Mouse (Mus musculus) splenic B cell, adult 2 months (primary cell): ENCODE measurements around the gene Ucp1.
A peak's percentile ranks its signal among the peaks of the same experiment; 100 is the strongest.
"Not testable (repeated sequence)": the region's sequence is repeated elsewhere in the genome, so short reads cannot be mapped to it uniquely, and the experiment has no call there.

Source experiments
- DNase-seq: peaks from one replicate; pipeline ENCODE4 v3.0.0-alpha.2; 2011; ENCODE audit warnings: low read depth, low spot score
- H3K27me3 ChIP-seq: 2 replicates; pipeline ENCODE4 v1.6.1; 2012; ENCODE audit warnings: mild to moderate bottlenecking, low read length, moderate library complexity, mixed read lengths; ENCODE audit not compliant: control insufficient read depth, poor library complexity, insufficient read depth, severe bottlenecking
- H3K36me3 ChIP-seq: 2 replicates; pipeline ENCODE4 v1.6.1; 2012; ENCODE audit warnings: mild to moderate bottlenecking, low read length, moderate library complexity, mixed read lengths; ENCODE audit not compliant: control insufficient read depth, poor library complexity, insufficient read depth, severe bottlenecking

The Ucp1 gene

DNA sequence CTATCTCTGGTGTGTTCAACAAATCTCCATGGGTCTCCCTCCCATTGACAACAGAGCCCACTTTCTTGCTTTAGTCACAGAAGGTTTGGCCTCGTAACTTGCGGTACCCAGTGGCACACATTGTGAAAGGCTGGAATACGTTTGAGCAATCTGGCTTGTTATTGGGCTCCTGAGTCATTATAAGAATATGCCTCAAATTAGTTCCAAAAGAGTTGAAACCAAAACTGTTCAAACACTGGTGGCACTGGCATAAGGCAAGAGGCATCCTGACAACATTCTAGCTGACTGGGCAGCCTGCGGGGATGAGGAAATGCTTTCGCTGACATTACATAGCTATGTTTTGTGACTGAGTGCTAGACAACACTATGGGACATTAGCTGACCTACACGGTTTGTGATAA is 19.7 kb downstream of the Ucp1 start:
- no peaks in the 10 kb centered on the region for H3K27me3 ChIP-seq
- no peak for DNase-seq
- 0 out of 2 replicates have a peak, but pooled peaks cover 2% of the 10 kb centered on the region for H3K36me3 ChIP-seq

- peaks cover 10% of the 10 kb centered on the region for H3K36me3 ChIP-seq
- DNase-seq, H3K27me3 ChIP-seq: not testable (repeated sequence)
Measured at GRCm38 (mm10) chr8:83315084-83315483, 24.9 kb downstream of the Ucp1 start.

DNA sequence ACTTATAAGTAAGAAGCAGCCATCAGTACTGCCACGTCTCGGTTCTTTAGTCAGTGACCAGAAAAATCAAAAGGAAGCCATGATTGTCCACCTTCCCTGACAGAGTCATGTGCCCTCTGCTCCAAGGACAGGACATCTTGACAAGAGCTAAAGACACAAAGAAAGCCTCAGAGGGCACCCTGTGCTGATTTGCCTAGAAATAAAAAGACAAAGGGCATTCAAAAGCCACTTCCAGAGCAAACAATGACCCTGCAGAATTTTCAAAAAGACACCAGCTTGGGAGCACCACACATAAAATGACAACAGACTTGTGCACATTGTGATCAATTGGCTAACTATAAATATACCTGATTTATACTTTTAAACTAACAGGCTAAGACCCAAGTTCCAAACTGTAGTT is 25.5 kb downstream of the Ucp1 start:
- Histone ChIP-seq H3K27me3 (no peaks in the 10 kb centered on the region), H3K36me3 (peaks cover 10% of the 10 kb centered on the region)
- DNase-seq, result no peak

- Histone ChIP-seq H3K36me3 (peaks cover 7% of the 10 kb centered on the region), H3K27me3 (no peaks in the 10 kb centered on the region)
- no peak for DNase-seq
Measured at GRCm38 (mm10) chr8:83320543-83320942, 30.4 kb downstream of the Ucp1 start.

- Histone ChIP-seq H3K27me3 (no peaks in the 10 kb centered on the region), H3K36me3 (peaks cover 3% of the 10 kb centered on the region)
- DNase-seq, result no peak
Measured at GRCm38 (mm10) chr8:83322374-83322773, 32.2 kb downstream of the Ucp1 start.

- DNase-seq, result no peak
- Histone ChIP-seq H3K36me3 (peaks cover 5% of the 10 kb centered on the region), H3K27me3 (no peaks in the 10 kb centered on the region)
Measured at GRCm38 (mm10) chr8:83323056-83323455, 32.9 kb downstream of the Ucp1 start.

DNA sequence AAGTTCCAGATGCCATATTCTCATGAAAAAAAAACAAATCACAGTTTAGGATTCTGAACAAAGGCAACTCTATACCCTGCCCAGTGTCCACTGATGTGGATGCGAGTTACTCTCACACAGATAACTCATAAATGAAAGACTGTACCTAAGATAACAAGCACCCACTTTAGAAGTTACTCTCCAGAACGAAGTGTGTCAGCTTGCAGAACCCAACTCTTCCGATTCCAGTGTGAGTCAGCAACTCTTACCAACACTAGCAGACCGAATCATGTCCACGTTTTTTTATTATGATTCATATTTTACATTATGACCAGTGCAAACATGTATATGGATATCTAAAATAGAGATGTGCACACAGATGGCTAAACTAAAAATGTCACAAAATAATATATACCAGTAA is 37.7 kb downstream of the Ucp1 start:
- DNase-seq, result no peak
- Histone ChIP-seq H3K36me3 (peaks cover 4% of the 10 kb centered on the region; the same call in 1 of the 2 replicates), H3K27me3 (0 out of 2 replicates have a peak, but pooled peaks cover 1% of the 10 kb centered on the region)

- DNase-seq, result peak; percentile 24
- H3K36me3 ChIP-seq, result peaks cover 2% of the 10 kb centered on the region; the same call in 1 of the 2 replicates
- 0 out of 2 replicates have a peak, but pooled peaks cover 2% of the 10 kb centered on the region for H3K27me3 ChIP-seq
Measured at GRCm38 (mm10) chr8:83331567-83331898, 41.4 kb downstream of the Ucp1 start.

GRCm38 (mm10) chr8:83331899-83332697 is 41.9 kb downstream of the Ucp1 start, which contains the start of gene Elmod2:
TSS of gene Elmod2 (minus strand) at chr8:83332486.
- Histone ChIP-seq H3K36me3 (peaks cover 2% of the 10 kb centered on the region; the same call in 1 of the 2 replicates), H3K27me3 (0 out of 2 replicates have a peak, but pooled peaks cover 2% of the 10 kb centered on the region)
- peak; percentile 95 for DNase-seq

GRCm38 (mm10) chr8:83332864-83333263 is 42.7 kb downstream of the Ucp1 start:
- Histone ChIP-seq H3K27me3 (0 out of 2 replicates have a peak, but pooled peaks cover 2% of the 10 kb centered on the region), H3K36me3 (no peaks in the 10 kb centered on the region; the same call in 1 of the 2 replicates)

GRCm38 (mm10) chr8:83342076-83342475 is 51.9 kb downstream of the Ucp1 start:
- H3K27me3 ChIP-seq, result no peaks in the 10 kb centered on the region
- DNase-seq, result no peak

More at GRCm38 (mm10) chr8:83332864-83333263, 42.7 kb downstream of the Ucp1 start:
- DNase-seq, result no peak

GRCm38 (mm10) chr8:83342693-83343092 is 52.5 kb downstream of the Ucp1 start:
- DNase-seq, result peak; percentile 55
- Histone ChIP-seq H3K36me3 (no peaks in the 10 kb centered on the region), H3K27me3 (no peaks in the 10 kb centered on the region)

More at GRCm38 (mm10) chr8:83342076-83342475, 51.9 kb downstream of the Ucp1 start:
- H3K36me3 ChIP-seq, result no peaks in the 10 kb centered on the region
